Mouse (Mus musculus): Measurements from ENCODE around the gene Cdc14a.
A peak's percentile ranks its signal among the peaks of the same experiment; 100 is the strongest.

Cdc14a gene

DNA sequence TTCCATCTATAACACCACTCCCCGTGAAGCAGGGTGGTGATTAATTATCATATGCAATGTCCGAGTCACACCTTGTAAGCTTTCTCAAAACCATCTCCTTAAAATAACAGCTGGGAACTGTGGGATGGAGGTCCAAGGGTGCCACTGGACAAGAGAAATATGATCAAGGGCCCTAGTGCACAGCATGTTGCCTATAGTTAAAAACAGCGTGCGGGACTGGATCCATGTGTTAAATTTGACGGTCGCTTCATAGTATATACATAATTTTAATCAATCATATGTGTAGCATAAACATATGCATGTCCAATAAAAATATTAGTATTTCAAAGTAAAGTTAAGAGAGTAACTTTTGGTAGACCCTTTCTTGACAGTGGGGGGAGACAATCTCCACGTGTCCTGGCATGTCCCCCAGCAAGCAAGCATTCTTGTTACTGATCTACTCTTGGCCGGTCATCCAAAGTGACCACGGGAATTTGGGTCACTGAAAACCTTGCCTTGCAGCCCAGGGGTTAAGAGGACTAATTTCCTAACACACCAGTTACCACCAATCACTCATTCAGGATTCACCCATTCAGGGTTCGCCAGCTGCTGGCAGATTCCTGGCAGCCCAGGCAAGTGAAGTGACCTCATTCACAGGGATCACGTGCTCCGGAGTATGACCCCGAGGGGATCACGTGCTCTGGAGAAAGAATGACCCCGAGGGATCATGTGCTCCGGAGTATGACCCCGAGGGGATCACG lies 94.6 kb downstream of the Cdc14a start:
- no peak for DNase-seq (ENCODE audit: low spot score in 2 of 2)

DNA sequence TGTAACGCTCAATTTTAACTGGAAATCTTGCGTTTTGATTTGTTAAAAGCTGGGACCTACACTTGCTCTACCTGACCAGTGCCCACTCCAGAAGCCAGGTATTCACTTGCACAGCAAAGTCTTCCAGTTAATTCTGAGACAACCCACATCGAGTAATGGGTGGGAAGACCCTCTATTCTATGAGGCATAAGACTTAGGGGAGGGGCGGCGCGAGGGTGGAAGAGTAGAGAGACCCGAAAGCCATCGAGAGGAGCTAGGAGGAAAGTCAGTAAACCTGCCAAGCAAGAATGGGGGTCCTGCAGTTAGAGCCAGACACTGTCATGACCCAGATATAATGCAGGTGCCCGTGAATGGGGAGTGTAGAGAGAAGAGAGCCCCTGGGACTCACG lies 96.2 kb downstream of the Cdc14a start:
- no peak for DNase-seq (ENCODE audit: low spot score in 2 of 2)

GRCm38 (mm10) chr3:116327001-116327615 lies 96.7 kb downstream of the Cdc14a start:
- DNase-seq (ENCODE audit: low spot score in 2 of 2), result peak; percentile 50 to 83

GRCm38 (mm10) chr3:116325501-116325900 lies 98.3 kb downstream of the Cdc14a start:
- DNase-seq (ENCODE audit: low spot score in 2 of 2), result no peak

DNA sequence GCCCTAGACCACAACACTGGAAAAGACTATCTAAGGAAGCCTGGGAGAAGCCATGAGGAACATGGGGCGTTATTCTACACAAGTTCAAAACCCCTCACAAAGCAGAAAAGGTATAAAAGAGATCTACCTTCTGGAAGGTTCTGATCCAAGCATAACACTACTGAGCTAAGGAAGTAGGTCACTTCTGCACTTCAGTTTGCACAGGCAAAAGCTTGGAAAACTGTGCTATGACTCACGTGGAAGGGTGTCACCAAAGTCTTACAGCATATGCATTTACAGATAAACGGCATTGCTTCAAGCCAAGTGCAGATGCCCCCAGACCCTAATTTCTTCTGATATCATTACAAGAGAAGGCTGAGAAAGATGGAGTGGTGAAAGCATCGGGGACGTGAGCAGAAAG lies 104.1 kb downstream of the Cdc14a start:
- no peak for DNase-seq (ENCODE audit: low spot score in 2 of 2)

DNA sequence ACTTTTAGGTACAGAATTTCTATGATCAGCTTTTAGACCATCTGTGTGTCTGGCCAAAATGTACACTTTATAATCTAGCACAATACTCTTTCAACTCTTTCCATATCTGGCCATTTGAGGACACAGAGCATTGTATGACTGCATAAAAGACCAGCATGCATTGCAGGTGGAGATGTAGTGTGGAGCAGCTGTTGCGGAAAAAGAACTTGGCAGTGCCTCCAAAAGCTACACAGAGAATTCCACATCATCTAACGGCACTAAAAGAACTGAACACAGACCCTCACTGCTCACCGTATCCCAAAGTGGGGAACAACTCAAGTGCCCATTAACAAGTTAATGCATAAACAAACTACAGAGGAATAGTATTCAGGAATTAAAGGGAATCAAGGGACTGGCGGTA lies 112.0 kb downstream of the Cdc14a start:
- no peak for DNase-seq (ENCODE audit: low spot score in 2 of 2)

- no peak for DNase-seq (ENCODE audit: low spot score in 2 of 2)
These were observed 112.7 kb downstream of the Cdc14a start for GRCm38 (mm10) chr3:116311173-116311572.

- no peak for DNase-seq (ENCODE audit: low spot score in 2 of 2)
These were observed 113.2 kb downstream of the Cdc14a start for GRCm38 (mm10) chr3:116310672-116311071.

GRCm38 (mm10) chr3:116310033-116310432 lies 113.8 kb downstream of the Cdc14a start:
- no peak for DNase-seq (ENCODE audit: low spot score in 2 of 2)

DNA sequence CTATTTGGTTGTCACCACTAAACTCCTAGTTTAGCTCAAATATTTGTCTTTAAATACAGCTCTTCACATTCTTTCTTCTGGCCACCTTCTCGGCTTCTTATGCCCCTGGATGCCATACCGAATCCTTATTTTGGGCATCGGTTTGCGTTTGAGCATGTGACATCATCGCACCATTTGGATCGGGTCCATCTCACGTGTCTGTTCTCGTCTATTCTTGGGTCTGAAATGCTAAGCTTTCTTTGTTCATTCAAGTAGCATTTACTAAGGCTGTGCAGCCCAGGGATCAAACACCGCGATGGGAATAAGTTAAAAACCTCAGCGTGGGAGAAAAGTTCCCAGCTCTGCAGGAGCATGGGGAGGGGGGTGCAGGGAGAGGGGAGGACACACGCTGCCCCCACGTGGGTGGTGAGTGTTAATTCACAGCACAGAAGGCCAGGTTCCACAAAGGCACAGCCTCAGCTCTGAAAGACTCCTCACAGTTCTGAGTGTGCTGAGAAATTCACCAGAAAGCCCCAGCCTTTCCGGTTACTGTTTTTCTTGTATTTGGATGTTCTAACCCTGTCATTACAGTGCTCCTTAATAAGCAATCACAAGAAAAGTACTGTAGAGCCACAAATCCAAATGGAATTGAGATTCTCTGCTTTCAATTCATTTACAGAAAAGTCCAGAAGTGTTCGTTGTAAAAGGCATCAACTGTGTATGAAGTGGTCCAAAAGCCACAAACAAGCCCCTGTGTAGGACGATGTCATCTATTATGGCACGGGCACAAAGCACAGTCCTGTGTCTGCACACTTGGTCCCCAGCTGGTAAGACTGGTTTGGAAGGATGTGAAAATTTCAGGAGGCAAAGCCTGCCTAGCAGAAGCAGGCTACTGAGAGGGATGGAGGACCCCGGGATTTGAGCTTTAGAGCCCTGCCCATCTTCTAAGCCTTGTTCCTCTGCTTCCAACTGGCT lies 118.8 kb downstream of the Cdc14a start:
- DNase-seq (ENCODE audit: low spot score in 2 of 2), result no peak

GRCm38 (mm10) chr3:116302581-116302980 lies 121.3 kb downstream of the Cdc14a start:
- DNase-seq (ENCODE audit: low spot score in 2 of 2), result no peak

DNA sequence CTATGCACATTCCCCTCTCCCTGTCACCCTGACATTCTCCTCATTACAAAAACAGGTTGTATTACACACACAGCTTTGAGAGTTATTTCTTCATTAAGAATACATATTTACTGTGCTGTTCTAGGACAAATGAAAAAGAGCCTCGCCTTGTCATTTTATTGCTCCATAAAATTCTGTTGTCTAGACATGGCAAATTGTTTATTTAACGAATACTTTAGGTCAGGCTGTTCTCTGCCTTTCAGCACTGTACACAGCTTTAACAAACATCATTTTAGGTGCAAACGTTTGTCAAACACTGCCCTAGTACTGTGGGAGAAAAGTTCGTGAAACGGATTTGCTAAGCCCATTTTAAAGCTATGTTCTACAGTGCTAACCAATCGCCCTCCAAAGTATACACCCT lies 122.1 kb downstream of the Cdc14a start:
- no peak for DNase-seq (ENCODE audit: low spot score in 2 of 2)

GRCm38 (mm10) chr3:116298727-116299126 lies 125.1 kb downstream of the Cdc14a start:
- peak; percentile 3 to 8 for DNase-seq (ENCODE audit: low spot score in 2 of 2)

GRCm38 (mm10) chr3:116298003-116298402 lies 125.8 kb downstream of the Cdc14a start:
- no peak for DNase-seq (ENCODE audit: low spot score in 2 of 2)

DNA sequence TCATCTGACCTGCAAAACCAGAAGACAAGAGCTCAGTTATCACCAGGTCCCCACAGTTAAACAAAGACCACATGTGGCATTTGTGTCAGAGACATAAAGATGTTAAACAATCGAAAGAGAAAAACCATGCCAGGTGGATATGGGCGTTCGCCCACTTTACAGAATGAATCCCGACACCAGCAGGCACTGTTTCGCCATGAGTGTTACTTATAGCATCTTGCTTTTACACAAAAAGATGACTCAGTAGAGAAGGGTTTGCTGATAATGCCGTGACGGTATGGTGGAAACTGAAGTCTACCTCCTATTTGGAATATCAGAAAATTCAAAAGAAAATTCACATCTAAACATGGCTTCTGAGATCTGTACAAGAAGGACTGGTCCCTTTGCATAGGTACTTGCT lies 126.7 kb downstream of the Cdc14a start:
- no peak for DNase-seq (ENCODE audit: low spot score in 2 of 2)

GRCm38 (mm10) chr3:116290041-116290815 lies 133.6 kb downstream of the Cdc14a start:
- no peak for DNase-seq (ENCODE audit: low spot score in 2 of 2)

- DNase-seq (ENCODE audit: low spot score in 2 of 2), result peak; percentile 11 to 13
These were observed 135.0 kb downstream of the Cdc14a start for GRCm38 (mm10) chr3:116288833-116289232.

DNA sequence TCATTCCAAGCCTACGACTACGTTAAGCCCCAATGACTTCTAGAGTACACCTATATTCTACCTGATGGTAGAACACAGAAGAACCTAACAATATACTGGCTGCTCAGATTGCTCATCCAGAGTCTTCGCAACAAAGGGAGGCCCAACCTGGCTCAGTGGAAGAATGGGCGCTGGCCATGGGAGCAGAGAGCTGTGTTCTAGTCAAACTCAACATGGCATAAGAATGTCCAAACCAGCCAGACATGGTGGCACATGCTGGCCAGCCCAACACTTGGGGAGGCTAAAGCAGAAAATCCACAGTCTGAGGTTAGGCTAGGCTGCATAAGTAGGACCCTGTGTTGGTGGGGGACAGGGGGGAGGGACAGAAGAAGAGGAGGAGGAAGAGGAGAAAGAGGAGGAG lies 139.1 kb downstream of the Cdc14a start:
- no peak for DNase-seq (ENCODE audit: low spot score in 2 of 2)

DNA sequence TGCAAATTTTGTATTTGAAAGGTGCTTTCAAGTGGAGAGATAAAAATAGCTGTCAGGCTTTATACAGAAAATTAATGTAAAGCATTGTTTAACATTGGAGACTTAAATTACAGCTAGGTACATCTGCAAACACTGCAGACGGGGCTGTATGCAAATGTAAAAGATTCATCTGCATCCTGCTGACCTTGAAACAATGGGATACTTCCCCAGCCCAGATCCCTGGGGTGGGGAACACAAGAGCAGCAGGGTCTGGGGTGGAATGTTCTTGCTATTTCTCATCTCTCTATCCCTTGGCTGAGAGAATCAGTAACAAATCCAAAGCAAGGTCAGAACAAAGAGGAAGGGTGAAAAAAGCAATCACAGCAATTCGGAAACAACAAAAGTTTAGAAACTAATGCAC lies 139.8 kb downstream of the Cdc14a start:
- DNase-seq (ENCODE audit: low spot score in 2 of 2), result no peak

GRCm38 (mm10) chr3:116281663-116282062 lies 142.2 kb downstream of the Cdc14a start:
- no peak for DNase-seq (ENCODE audit: low spot score in 2 of 2)

DNA sequence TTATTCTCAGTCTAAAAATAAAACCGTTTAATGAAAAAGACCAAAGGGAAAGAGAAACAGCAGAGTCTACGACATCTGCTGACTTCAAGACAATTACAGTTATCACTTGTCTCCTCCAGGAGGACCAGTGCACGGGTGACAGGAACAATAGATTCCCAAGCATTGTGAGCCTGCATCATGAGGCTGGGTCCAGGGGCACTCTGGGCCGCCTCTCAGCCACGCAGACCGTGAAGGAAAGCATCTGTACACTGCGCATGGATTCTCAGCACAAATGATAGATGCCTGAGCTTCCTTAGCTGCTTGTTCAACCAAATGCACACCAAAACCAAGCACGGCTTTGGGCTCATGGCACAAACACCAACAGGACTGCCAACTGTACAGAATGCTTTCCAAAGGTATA lies 146.7 kb downstream of the Cdc14a start:
- DNase-seq (ENCODE audit: low spot score in 2 of 2), result no peak

- no peak for DNase-seq (ENCODE audit: low spot score in 2 of 2)
These were observed 152.2 kb downstream of the Cdc14a start for GRCm38 (mm10) chr3:116271679-116272078.

All from heart, adult 9 months (tissue).